Mouse (Mus musculus) neural tube, embryonic 14.5 days (tissue): ENCODE results near the gene Cldn18. TPM values are rescaled to one million over a fixed set of nuclear protein-coding genes. Genes with fewer than 3 reads are reported as not detected.

Experiments
- ATAC-seq: fragments of 200-750 bp; cut with Nextera tagmentation; 2 replicates; pipeline ENCODE4 v1.8.0; 2017; ENCODE audit warnings: low read depth, mild to moderate bottlenecking, moderate TSS enrichment, moderate library complexity
- H3K27ac ChIP-seq: fragments of 300-500 bp; sonication (generic); 2 replicates; pipeline ENCODE4 v1.5.1; 2014; ENCODE audit warnings: low read depth, mild to moderate bottlenecking, control low read depth, low read length, moderate library complexity, mixed read lengths
- H3K27me3 ChIP-seq: fragments of 300-500 bp; sonication (generic); 2 replicates; pipeline ENCODE4 v1.6.1; 2014; ENCODE audit warnings: low read length; ENCODE audit not compliant: control insufficient read depth, insufficient read depth
- H3K36me3 ChIP-seq: fragments of 300-500 bp; sonication (generic); 2 replicates; pipeline ENCODE4 v1.6.1; 2014; ENCODE audit warnings: low read length, mixed read lengths; ENCODE audit not compliant: control insufficient read depth, insufficient read depth
- H3K4me1 ChIP-seq: fragments of 300-500 bp; sonication (generic); 2 replicates; pipeline ENCODE4 v1.6.1; 2014; ENCODE audit warnings: low read length; ENCODE audit not compliant: control insufficient read depth, insufficient read depth
- H3K4me2 ChIP-seq: fragments of 300-500 bp; sonication (generic); 2 replicates; pipeline ENCODE4 v1.6.1; 2014; ENCODE audit warnings: mild to moderate bottlenecking, low read depth, low read length, control low read depth
- H3K4me3 ChIP-seq: fragments of 300-500 bp; sonication (generic); 2 replicates; pipeline ENCODE4 v1.5.1; 2014; ENCODE audit warnings: low read depth, low read length, control low read depth, mixed read lengths
- H3K9ac ChIP-seq: fragments of 300-500 bp; sonication (generic); replicated peaks from 2 replicates; pipeline ENCODE4 v1.6.1; 2014; ENCODE audit warnings: low read depth, mild to moderate bottlenecking, control low read depth, low read length, mixed read lengths
- H3K9me3 ChIP-seq: fragments of 300-500 bp; sonication (generic); 2 replicates; pipeline ENCODE4 v1.6.1; 2016; ENCODE audit warnings: low read length; ENCODE audit not compliant: control insufficient read depth
- WGBS: fragments of 180-500 bp; shearing (Covaris S2); extraction: QIAGEN DNeasy Blood & Tissue Kit; methylation state at CpG from one replicate; pipeline ENCODE4 v1.1.7; 2014; 5-methylcytosine and 5-hydroxymethylcytosine counted together
- polyA plus RNA-seq: library from polyadenylated mRNA; unstranded; fragments of >200 nt; fragmentation: Nextera tagmentation; extraction: Ambion mirVana; gene quantifications from 2 replicates; pipeline ENCODE4 v1.2.1, GENCODE M21; 2014

Gene Cldn18
- polyA plus RNA-seq, 1 experiment from 2014 or later, result not detected

- 70% methylated on average over 7 of the region's 7 CpGs for WGBS
- Histone ChIP-seq H3K4me1 (no peaks in the 10 kb centered on the region), H3K9me3 (no peaks in the 10 kb centered on the region), H3K9ac (no peak overlapping the region), H3K27me3 (no peaks in the 10 kb centered on the region), H3K36me3 (no peaks in the 10 kb centered on the region), H3K4me2 (no peak overlapping the region), H3K4me3 (no peak overlapping the region), H3K27ac (no peak overlapping the region)
- ATAC-seq, result no peak
These were observed 22.1 kb downstream of the Cldn18 start for GRCm38 (mm10) chr9:99694961-99695360.

DNA sequence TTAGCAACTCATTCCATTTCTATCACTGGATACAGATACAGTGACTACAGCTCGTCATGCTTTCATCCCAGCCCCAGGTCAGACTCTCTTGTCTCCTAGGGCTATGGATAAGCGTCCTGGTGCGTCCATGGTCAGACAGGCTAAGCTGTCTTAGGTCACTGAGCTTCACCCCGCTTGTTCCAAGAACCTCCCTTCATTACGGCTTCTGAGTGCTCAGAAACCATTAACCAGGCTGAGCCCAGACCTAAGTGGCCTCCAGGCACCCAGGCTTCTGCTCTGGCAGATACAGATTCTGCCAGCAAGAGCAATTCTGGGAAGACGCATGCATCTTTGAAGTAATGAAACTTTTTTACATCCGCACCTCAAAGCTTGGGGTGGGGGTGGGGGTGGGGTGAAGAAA is 26.7 kb downstream of the Cldn18 start:
- H3K27me3 ChIP-seq, result no peaks in the 10 kb centered on the region
- H3K36me3 ChIP-seq, result no peaks in the 10 kb centered on the region
- H3K4me2 ChIP-seq, result no peak overlapping the region
- H3K27ac ChIP-seq, result no peak overlapping the region
- no peaks in the 10 kb centered on the region for H3K4me1 ChIP-seq
- ATAC-seq, result no peak
- H3K4me3 ChIP-seq, result no peak overlapping the region
- no peaks in the 10 kb centered on the region for H3K9me3 ChIP-seq
- no peak overlapping the region for H3K9ac ChIP-seq
- WGBS, result 84% methylated on average over 7 of the region's 7 CpGs

- no peak overlapping the region for H3K4me3 ChIP-seq
- no peaks in the 10 kb centered on the region for H3K36me3 ChIP-seq
- 95% methylated on average over 5 of the region's 5 CpGs for WGBS
These were observed 27.3 kb downstream of the Cldn18 start for GRCm38 (mm10) chr9:99689796-99690195.

DNA sequence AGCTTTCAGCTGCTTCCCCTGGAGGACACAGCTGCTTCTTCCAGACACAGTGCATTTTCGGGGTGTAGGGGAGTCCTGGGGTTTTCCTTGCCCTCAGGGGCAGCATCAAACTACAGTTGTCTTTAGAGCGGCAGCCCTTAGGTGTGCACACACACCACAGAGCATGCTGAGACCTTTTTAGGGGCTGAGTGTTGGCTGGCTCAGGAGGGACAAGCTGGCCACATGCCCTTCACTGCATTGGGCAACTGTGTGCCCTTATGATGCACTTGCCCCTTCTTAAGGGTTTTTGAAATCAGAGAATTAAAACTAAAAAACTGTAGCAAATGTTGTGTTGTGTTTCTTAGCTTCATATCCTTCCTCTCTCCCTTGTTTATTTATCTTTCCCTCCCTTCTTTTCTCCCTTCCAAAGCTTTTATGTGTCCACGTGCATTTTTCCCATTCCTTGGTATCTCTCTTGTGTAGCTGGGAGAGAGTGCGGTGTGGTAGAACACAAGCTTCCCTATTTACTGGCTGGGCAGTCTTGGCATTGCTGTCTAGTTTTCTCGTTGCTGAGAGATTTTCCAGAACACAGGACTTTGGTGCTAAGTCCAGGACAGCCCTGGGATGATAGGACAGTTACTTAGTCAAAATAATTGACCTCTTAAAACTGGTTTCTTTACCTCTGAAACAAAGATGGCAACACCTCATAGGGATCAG is 31.4 kb downstream of the Cldn18 start:
- 78% methylated on average over 5 of the region's 5 CpGs for WGBS
- no peak overlapping the region for H3K27ac ChIP-seq

More at GRCm38 (mm10) chr9:99689796-99690195, 27.3 kb downstream of the Cldn18 start:
- no peaks in the 10 kb centered on the region for H3K4me1 ChIP-seq
- ATAC-seq, result no peak
- H3K9ac ChIP-seq, result no peak overlapping the region
- no peaks in the 10 kb centered on the region for H3K27me3 ChIP-seq
- H3K27ac ChIP-seq, result no peak overlapping the region
- H3K9me3 ChIP-seq, result no peaks in the 10 kb centered on the region
- H3K4me2 ChIP-seq, result no peak overlapping the region

DNA sequence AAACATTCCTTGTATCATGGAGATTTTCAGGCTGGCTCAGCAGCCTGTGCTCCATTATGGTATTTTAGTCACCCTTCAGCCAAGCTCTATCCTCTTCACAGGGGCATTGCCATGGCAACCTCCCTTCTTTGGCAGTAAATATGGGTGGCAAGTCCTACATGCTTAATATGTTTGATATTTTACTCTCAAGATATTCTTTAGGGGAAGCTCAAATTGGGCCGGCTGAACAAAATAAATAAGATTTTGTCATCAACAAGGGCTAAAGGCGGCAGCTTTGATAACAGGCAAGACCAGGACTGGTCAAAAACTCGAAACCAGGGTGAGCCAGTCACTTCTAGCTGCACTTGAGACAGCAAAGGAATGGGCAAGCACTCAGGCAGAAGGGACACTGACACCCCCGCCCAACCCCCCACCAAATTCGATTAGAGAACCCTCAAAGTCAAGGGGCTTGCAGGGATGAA is 32.0 kb downstream of the Cldn18 start:
- Histone ChIP-seq H3K4me1 (no peaks in the 10 kb centered on the region), H3K9me3 (no peaks in the 10 kb centered on the region), H3K27ac (no peak overlapping the region), H3K4me3 (no peak overlapping the region), H3K9ac (no peak overlapping the region), H3K4me2 (no peak overlapping the region), H3K36me3 (no peaks in the 10 kb centered on the region), H3K27me3 (no peaks in the 10 kb centered on the region)
- 72% methylated on average over 5 of the region's 5 CpGs for WGBS
- no peak for ATAC-seq

More for the DNA sequence above, 31.4 kb downstream of the Cldn18 start:
- H3K27me3 ChIP-seq, result no peaks in the 10 kb centered on the region
- no peaks in the 10 kb centered on the region for H3K36me3 ChIP-seq
- H3K4me2 ChIP-seq, result no peak overlapping the region
- no peak for ATAC-seq
- no peak overlapping the region for H3K4me3 ChIP-seq
- H3K4me1 ChIP-seq, result no peaks in the 10 kb centered on the region
- H3K9ac ChIP-seq, result no peak overlapping the region
- no peaks in the 10 kb centered on the region for H3K9me3 ChIP-seq

GRCm38 (mm10) chr9:99681980-99682570 is 35.0 kb downstream of the Cldn18 start:
- no peaks in the 10 kb centered on the region for H3K9me3 ChIP-seq
- no peak overlapping the region for H3K4me2 ChIP-seq
- ATAC-seq, result no peak
- no peaks in the 10 kb centered on the region for H3K36me3 ChIP-seq
- H3K4me3 ChIP-seq, result no peak overlapping the region
- no peaks in the 10 kb centered on the region for H3K4me1 ChIP-seq
- H3K27ac ChIP-seq, result no peak overlapping the region
- H3K27me3 ChIP-seq, result no peaks in the 10 kb centered on the region
- 55% methylated on average over 21 of the region's 21 CpGs for WGBS
- H3K9ac ChIP-seq, result no peak overlapping the region

- Histone ChIP-seq H3K4me3 (no peak overlapping the region), H3K9me3 (no peaks in the 10 kb centered on the region), H3K36me3 (no peaks in the 10 kb centered on the region), H3K27ac (no peak overlapping the region), H3K4me2 (no peak overlapping the region), H3K9ac (no peak overlapping the region), H3K27me3 (no peaks in the 10 kb centered on the region), H3K4me1 (no peaks in the 10 kb centered on the region)
- WGBS, result 88% methylated on average over 3 of the region's 3 CpGs
- ATAC-seq, result no peak
These were observed 41.4 kb downstream of the Cldn18 start for GRCm38 (mm10) chr9:99675714-99676113.

DNA sequence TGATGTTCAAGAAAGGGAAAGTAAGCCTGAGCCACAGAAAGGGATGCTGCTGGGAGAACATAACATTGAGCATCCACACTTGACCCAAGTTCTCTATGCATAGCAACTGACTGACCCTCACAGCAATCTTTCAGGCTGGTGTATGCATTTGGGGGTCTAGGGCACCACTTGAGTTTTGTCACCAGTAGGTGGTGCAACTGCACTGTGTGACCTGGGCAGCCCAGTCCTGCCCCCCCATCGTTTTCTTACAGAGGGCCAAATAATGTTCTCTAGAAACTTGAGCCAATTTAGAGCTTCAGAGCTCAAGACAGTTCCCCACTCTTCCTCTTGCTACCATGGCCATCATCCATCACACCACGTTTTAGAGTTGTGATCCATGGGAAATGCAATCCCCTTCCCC is 45.5 kb downstream of the Cldn18 start:
- Histone ChIP-seq H3K36me3 (peaks cover 7% of the 10 kb centered on the region; the same call in 1 of the 2 replicates), H3K4me2 (no peak overlapping the region), H3K9me3 (no peaks in the 10 kb centered on the region), H3K9ac (no peak overlapping the region), H3K27ac (no peak overlapping the region), H3K4me3 (no peak overlapping the region), H3K4me1 (no peaks in the 10 kb centered on the region), H3K27me3 (no peaks in the 10 kb centered on the region)
- WGBS, result 43% methylated on average over 2 of the region's 2 CpGs
- no peak for ATAC-seq

- no peak overlapping the region for H3K4me2 ChIP-seq
- no peak overlapping the region for H3K9ac ChIP-seq
- H3K27me3 ChIP-seq, result no peaks in the 10 kb centered on the region
- no peak overlapping the region for H3K4me3 ChIP-seq
- H3K27ac ChIP-seq, result no peak overlapping the region
- H3K9me3 ChIP-seq, result no peaks in the 10 kb centered on the region
- ATAC-seq, result no peak
- 95% methylated on average over 8 of the region's 8 CpGs for WGBS
- peaks cover 7% of the 10 kb centered on the region for H3K36me3 ChIP-seq
- H3K4me1 ChIP-seq, result no peaks in the 10 kb centered on the region
These were observed 49.5 kb downstream of the Cldn18 start for GRCm38 (mm10) chr9:99667596-99667995.
